Mouse (Mus musculus): ENCODE data around the gene Mpeg1. TPM values are rescaled to one million over a fixed set of nuclear protein-coding genes. Genes with fewer than 3 reads are reported as not detected.

Gene Mpeg1
- total RNA-seq, 2 experiments from 2014 or later: 6.6 to 7.1 TPM

- intact Hi-C loops (cut with DNase I): no loop called here
- DNase-seq: no peak
These were observed 3.5 kb downstream of the Mpeg1 start for GRCm38 (mm10) chr19:12464127-12464526.

- intact Hi-C loops (cut with DNase I): loop anchor here (5.0 kb wide), 2 partner anchors 32 to 38 kb away; partner anchors contain the start of gene Dtx4
These were observed 4.1 kb downstream of the Mpeg1 start for GRCm38 (mm10) chr19:12464674-12465073.

GRCm38 (mm10) chr19:12465530-12466144 is 5.1 kb downstream of the Mpeg1 start:
- intact Hi-C loops (cut with DNase I): loop anchor here (2.0 to 5.0 kb wide), 3 partner anchors 33 to 125 kb away; partner anchors contain the start of gene Dtx4
- no peak for DNase-seq

More at GRCm38 (mm10) chr19:12464674-12465073, 4.1 kb downstream of the Mpeg1 start:
- no peak for DNase-seq

- peak; percentile 64 to 69 for DNase-seq
- intact Hi-C loops (cut with DNase I): loop anchor here (2.0 to 5.0 kb wide), 3 partner anchors 34 to 125 kb away; partner anchors contain the start of gene Dtx4
These were observed 5.6 kb downstream of the Mpeg1 start for GRCm38 (mm10) chr19:12466204-12466603.

- DNase-seq: peak in 1 of 2 experiments; percentile 60
- intact Hi-C loops (cut with DNase I): loop anchor here (2.0 to 5.0 kb wide), 3 partner anchors 35 to 123 kb away; partner anchors contain the start of gene Dtx4
These were observed 6.9 kb downstream of the Mpeg1 start for GRCm38 (mm10) chr19:12467436-12467835.

GRCm38 (mm10) chr19:12471866-12472265 is 11.3 kb downstream of the Mpeg1 start:
- intact Hi-C loops (cut with DNase I): no loop called here
- no peak for DNase-seq

- intact Hi-C loops (cut with DNase I): no loop called here
- DNase-seq: no peak
These were observed 11.9 kb downstream of the Mpeg1 start for GRCm38 (mm10) chr19:12472381-12472976.

- intact Hi-C loops (cut with DNase I): no loop called here
These were observed 12.6 kb downstream of the Mpeg1 start for GRCm38 (mm10) chr19:12473201-12473641.

GRCm38 (mm10) chr19:12473951-12474350 is 13.4 kb downstream of the Mpeg1 start:
- intact Hi-C loops (cut with DNase I): no loop called here
- DNase-seq: no peak

More at GRCm38 (mm10) chr19:12473201-12473641, 12.6 kb downstream of the Mpeg1 start:
- DNase-seq: no peak

GRCm38 (mm10) chr19:12475380-12476250 is 15.0 kb downstream of the Mpeg1 start:
- intact Hi-C loops (cut with DNase I): no loop called here
- DNase-seq: peak; percentile 89 to 93

- intact Hi-C loops (cut with DNase I): no loop called here
- no peak for DNase-seq
These were observed 16.2 kb downstream of the Mpeg1 start for GRCm38 (mm10) chr19:12476721-12477270.

- DNase-seq: no peak
- intact Hi-C loops (cut with DNase I): no loop called here
These were observed 17.8 kb downstream of the Mpeg1 start for GRCm38 (mm10) chr19:12478369-12478768.

- peak; percentile 45 to 49 for DNase-seq
- intact Hi-C loops (cut with DNase I): no loop called here
These were observed 23.2 kb downstream of the Mpeg1 start for GRCm38 (mm10) chr19:12483782-12484181.

GRCm38 (mm10) chr19:12484210-12484609 is 23.6 kb downstream of the Mpeg1 start:
- DNase-seq: no peak
- intact Hi-C loops (cut with DNase I): no loop called here

GRCm38 (mm10) chr19:12485223-12485622 is 24.6 kb downstream of the Mpeg1 start:
- DNase-seq: no peak
- intact Hi-C loops (cut with DNase I): no loop called here

- DNase-seq: no peak
- intact Hi-C loops (cut with DNase I): no loop called here
These were observed 25.1 kb downstream of the Mpeg1 start for GRCm38 (mm10) chr19:12485631-12486030.

- DNase-seq: peak; percentile 82 to 86
- intact Hi-C loops (cut with DNase I): no loop called here
These were observed 26.3 kb downstream of the Mpeg1 start for GRCm38 (mm10) chr19:12486875-12487274.

- intact Hi-C loops (cut with DNase I): no loop called here
- no peak for DNase-seq
These were observed 27.1 kb downstream of the Mpeg1 start for GRCm38 (mm10) chr19:12487511-12488204.

- intact Hi-C loops (cut with DNase I): no loop called here
- no peak for DNase-seq
These were observed 27.8 kb downstream of the Mpeg1 start for GRCm38 (mm10) chr19:12488205-12488966.
